Mouse (Mus musculus) left cerebral cortex, adult 2 months (tissue): ENCODE data around the gene Zfp454. TPM values are rescaled to one million over a fixed set of nuclear protein-coding genes. Genes with fewer than 3 reads are reported as not detected.
A peak's percentile ranks its signal among the peaks of the same experiment; 100 is the strongest.

Experiments used
- DNase-seq, 2 experiments: peaks; one replicate each; pipeline ENCODE4 v3.0.0; 2021 to 2022; ENCODE audit warnings: low spot score in 2 of 2, mixed read lengths in 1 of 2; ENCODE audit errors: extremely low spot score in 1 of 2
- H3K27ac ChIP-seq: fragments of 200-600 bp; 2 replicates; pipeline ENCODE4 v1.8.1; 2022
- H3K4me3 ChIP-seq: fragments of 200-600 bp; 2 replicates; pipeline ENCODE4 v1.8.1; 2022
- CTCF ChIP-seq: fragments of 200-600 bp; IDR thresholded peaks from 2 replicates; pipeline ENCODE4 v1.8.1; 2022; ENCODE audit warnings: antibody characterized with exemption, mild to moderate bottlenecking, moderate library complexity
- intact Hi-C: fragments of 180-260 bp; cut with DNase I; formaldehyde crosslinking; loops from one replicate; pipeline ENCODE4 v1.15.1; 2025
- total RNA-seq, 2 experiments: library from RNA; stranded (reverse); gene quantifications; 2 replicates each; pipeline ENCODE4 v1.2.3; 2021

Zfp454 gene
- total RNA-seq, 2 experiments from 2014 or later, result 6.5 TPM

- H3K27ac ChIP-seq, result no peak overlapping the region
- TF ChIP-seq CTCF, result no peak
- intact Hi-C loops, result no loop called here
- no peak overlapping the region for H3K4me3 ChIP-seq
- no peak for DNase-seq
Measured at GRCm38 (mm10) chr11:50835727-50836126, 51.7 kb downstream of the Zfp454 start.

DNA sequence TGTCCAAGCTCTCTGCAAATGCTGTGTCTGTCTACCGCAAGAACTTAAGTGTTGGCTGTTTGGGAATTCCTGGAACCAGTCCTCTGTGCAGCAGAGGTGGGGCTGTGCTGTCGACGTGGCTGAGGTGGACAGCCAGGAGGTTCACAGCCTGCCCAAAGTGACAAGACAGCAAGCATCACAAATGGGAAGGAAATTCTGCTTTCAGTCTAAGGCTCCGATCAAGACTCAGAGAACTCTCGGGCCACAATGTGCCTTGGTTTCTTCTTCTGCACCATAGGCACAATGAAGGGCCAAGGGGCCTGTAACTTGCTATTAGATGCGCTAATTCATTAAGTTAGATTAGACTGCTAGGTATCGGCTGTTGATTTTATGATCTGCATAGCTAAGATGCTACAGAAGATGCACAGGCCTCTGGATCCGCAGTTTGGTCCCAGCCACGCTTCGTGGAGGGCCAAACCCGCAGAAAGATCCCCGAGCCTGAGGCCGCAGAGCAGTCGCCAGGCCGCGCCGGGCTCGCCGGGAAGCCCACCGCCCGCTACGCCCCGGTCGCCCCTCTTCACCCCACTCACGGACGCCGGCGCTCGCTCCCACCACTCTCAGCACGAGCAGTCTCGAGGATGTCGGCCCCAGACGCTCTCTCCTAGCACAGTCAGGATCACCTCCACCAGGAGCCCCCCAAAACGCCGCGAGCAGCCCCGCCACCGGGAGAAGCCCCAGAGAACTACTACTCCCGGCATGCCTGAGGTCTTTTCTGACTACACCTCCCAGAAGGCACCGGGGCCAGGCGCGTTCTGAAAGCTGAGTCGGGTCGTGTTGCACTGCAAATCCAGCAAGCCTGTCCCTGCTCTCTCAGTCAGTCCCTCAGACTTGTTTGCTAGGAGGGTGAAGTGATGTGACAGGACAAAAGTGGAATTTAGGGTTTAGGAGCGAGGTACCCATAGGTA, 60.2 kb downstream of the Zfp454 start, which contains the start of gene Zfp354c:
TSS of gene Zfp354c (minus strand) at position 715 of the 944 bp plus-strand sequence.
- Histone ChIP-seq H3K4me3 (peak within 1 kb of the TSS; percentile 71), H3K27ac (peak within 1 kb of the TSS; percentile 87)
- TF ChIP-seq CTCF, result no peak
- intact Hi-C loops, result loop anchor here (1.0 to 5.0 kb wide), 3 partner anchors 14 to 105 kb away; partner anchors contain the start of genes Zfp2, Zfp354b and Zfp879
- peak; percentile 85 to 87 for DNase-seq

- intact Hi-C loops, result loop anchor here (5.0 kb wide), 2 partner anchors 91 to 106 kb away; partner anchors contain the start of genes Zfp2 and Zfp354b
Measured at GRCm38 (mm10) chr11:50826214-50826613, 61.2 kb downstream of the Zfp454 start.

More at GRCm38 (mm10) chr11:50826214-50826613, 61.2 kb downstream of the Zfp454 start:
- no peak for TF ChIP-seq CTCF
- Histone ChIP-seq H3K27ac (no peak overlapping the region), H3K4me3 (no peak overlapping the region; the same call in 1 of the 2 replicates)
- no peak for DNase-seq

Other genes with a start within 250 kb of the Zfp454 start
- 10 to 100 TPM; 43.3 to 44.2 TPM for gene Zfp354c, start 59.9 kb downstream of the Zfp454 start, total RNA-seq
- gene Zfp879, start 46.1 kb downstream of the Zfp454 start, total RNA-seq, result 1 to 10 TPM; 3.0 to 4.3 TPM
- not detected for gene Grm6, start 37.0 kb downstream of the Zfp454 start, total RNA-seq
- 10 to 100 TPM; 23.8 to 24.8 TPM for gene Zfp2, start 28.5 kb upstream of the Zfp454 start, total RNA-seq
- 1 to 10 TPM; 5.3 to 6.7 TPM for gene Zfp354b, start 44.0 kb upstream of the Zfp454 start, total RNA-seq
- not detected for gene 4933414I15Rik, start 56.1 kb upstream of the Zfp454 start, total RNA-seq
- gene Prop1, start 66.1 kb upstream of the Zfp454 start, total RNA-seq, result not detected
- gene Olfr1378, start 78.9 kb upstream of the Zfp454 start, total RNA-seq, result not detected
- gene Olfr1377, start 94.3 kb upstream of the Zfp454 start, total RNA-seq, result not detected
- gene Olfr51, start 115.9 kb upstream of the Zfp454 start, total RNA-seq, result not detected
- not detected for gene Olfr54, start 126.6 kb upstream of the Zfp454 start, total RNA-seq
- not detected for gene Olfr1375, start 160.5 kb upstream of the Zfp454 start, total RNA-seq
- gene Zfp354a, start 171.6 kb upstream of the Zfp454 start, total RNA-seq, result 1 to 10 TPM; 6.5 to 8.5 TPM